Mouse (Mus musculus) megakaryocyte, adult 5-6 weeks (primary cell): ENCODE data around the gene Slfn2. TPM values are rescaled to one million over a fixed set of nuclear protein-coding genes. Genes with fewer than 3 reads are reported as not detected.
"Not testable (repeated sequence)": the region's sequence is repeated elsewhere in the genome, so short reads cannot be mapped to it uniquely, and the experiment has no call there.

Source experiments
- ATAC-seq: 2 replicates; pipeline ENCODE4 v1.8.0; 2016; ENCODE audit warnings: mild to moderate bottlenecking, inconsistent platforms; ENCODE audit not compliant: poor library complexity, severe bottlenecking
- total RNA-seq, 2 experiments: library from RNA; stranded (forward) in 1 of 2; stranded (reverse) in 1 of 2; fragments of 153-499, 151-499 nt in 1 of 2; fragments of 221-1000, 200-1000 nt in 1 of 2; gene quantifications; 2 replicates each; pipeline versions ENCODE4 v1.2.3 to v1.2.4; 2015 to 2017

Gene Slfn2
- total RNA-seq (2015): 344 and 362 TPM in 2 replicates
- total RNA-seq (2017): 890 and 968 TPM in 2 replicates

DNA sequence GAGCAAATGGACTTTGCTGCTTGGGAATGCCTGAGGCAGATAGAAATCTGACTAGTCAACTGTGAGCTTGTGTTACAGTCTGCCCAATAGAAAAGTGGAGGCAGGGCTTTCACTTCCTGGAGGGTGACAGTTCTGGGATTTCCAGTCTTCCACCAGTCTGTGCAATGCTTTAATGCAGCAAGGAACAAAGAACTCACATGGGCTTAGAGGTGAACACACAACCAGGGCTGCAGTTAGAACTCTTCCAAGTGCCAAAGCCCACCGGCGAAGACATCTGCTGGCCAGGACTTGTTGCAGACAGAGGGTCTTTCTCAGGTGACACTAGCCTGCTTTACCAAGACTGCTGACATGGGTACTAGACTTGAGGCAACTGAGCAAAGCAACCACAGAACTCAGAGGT, at the start of gene Slfn2:
Gene Slfn2, plus strand, starts transcription at position 167 of the 400 bp plus-strand sequence.
- ATAC-seq: peak; percentile 41

DNA sequence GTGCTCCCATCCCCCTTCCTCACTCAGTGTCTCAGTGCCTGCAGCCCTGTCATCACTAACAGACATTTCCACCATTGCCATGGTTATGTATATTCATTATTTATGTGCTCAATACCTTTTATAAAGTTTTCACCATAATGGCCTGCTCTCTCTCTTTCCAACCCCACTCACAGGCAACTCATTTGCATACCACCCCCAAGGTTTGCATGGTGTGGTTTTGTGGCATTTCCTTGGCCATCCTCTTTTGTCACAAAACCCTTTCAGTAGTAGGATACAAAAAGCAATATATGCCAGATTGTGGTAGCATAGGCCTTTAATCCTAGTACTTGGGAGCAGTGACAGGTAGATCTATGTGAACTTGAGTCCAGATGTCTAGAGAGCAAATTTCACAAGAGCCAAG, 48.8 kb upstream of the Slfn2 start:
- ATAC-seq: no peak

DNA sequence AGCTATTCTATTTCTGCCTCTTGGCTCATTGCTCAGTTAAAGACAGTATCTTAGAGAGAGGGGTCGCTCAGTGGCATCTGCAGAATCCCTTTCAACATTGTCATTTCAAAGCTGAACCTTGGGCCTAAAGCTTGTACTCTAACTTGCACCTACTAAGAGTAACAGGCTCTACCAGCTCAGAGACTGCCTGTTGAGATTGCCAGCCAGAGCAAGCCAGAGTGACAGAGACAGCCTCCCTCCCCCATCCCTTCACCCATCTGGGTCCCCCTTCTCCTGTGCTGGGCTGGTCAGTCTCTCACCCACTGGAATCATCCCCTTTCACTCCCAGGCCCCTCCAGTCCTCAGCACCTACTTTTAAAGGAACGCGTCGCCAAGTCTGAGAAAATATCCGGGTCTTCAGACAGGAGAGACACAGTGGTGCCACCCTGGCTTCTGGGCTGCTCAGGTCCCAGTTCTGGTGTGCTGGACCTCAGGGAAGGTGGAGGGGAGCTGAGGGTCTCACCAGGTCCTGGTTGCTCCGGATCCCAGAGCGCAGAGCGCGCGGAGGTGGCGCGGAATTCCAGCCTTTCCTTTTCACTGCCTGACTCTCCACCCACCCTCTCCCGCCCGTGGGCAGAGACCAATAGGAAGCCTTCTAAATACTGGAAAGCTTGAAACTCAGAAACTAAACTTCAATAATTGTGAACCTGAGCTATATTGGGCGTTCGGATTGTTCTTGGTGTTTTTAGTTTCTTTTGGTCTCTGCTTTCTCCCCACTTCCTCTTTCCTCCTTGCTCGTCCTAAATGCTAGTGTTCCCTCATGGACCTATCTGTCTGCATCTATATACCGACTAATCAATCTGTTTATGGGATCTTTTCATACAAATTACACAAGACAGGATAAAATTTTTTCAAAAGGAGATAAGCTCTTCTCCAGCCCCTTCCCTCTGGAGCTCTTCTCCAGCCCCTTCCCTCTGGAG, 45.1 kb upstream of the Slfn2 start:
- ATAC-seq: peak; percentile 68

DNA sequence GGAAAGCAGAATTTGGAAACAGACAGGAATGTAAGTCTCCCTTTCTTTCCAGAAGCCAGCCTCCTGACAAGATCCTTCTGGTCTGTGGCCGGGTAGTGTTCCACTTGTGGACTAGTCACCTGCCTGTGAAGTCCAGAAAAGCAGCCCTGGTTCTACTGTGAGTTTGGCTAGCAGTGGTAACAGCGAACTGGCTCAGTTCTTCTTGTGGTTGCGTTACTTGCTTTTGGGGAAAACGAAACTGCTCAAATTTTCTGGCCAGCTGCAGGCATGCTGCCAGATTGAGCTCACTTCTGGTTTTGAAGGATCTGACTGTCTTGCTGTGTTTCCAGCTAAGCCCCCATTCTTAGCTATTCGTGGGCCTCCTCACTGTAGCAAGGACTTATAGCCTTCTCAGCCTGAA, 44.3 kb upstream of the Slfn2 start, which contains the start of gene Slfn8:
Gene Slfn8, minus strand, starts transcription at position 190 of the 400 bp plus-strand sequence.
- peak; percentile 82 for ATAC-seq

DNA sequence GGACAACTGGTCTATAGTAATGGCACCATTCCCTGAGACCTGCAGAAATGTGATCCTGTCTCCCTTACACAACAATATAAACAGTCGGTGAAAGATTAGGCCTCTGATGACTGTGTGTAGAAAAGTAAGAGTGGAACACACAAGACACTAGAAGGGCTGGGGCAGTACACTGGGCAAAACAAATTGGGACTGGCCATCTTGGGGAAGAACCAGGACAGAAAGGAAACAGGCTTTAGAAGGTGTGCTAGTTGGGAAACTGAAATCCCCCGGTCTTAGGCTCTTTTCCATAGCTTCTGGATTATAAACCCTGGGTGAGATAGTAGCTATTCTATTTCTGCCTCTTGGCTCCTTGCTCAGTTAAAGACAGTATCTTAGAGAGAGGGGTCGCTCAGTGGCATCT, 26.2 kb upstream of the Slfn2 start:
- not testable (repeated sequence) for ATAC-seq

DNA sequence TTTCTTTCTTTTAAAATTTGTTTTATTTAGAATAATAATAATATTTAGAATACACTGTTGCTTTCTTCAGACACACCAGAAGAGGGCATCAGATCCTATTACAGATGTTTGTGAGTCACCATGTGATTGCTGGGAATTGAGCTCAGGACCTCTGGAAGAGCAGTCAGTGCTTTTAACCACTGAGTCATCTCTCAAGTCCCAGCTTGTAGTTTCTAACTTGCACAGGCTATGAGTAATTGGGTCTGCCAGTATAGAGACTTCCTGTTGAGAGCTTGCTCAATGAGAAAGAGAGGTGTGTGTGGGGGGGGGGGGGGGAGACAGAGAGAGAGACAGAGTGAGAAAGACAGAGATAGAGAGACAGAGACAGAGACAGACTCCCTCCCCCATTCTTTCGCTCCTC, 25.8 kb upstream of the Slfn2 start:
- peak; percentile 63 for ATAC-seq

DNA sequence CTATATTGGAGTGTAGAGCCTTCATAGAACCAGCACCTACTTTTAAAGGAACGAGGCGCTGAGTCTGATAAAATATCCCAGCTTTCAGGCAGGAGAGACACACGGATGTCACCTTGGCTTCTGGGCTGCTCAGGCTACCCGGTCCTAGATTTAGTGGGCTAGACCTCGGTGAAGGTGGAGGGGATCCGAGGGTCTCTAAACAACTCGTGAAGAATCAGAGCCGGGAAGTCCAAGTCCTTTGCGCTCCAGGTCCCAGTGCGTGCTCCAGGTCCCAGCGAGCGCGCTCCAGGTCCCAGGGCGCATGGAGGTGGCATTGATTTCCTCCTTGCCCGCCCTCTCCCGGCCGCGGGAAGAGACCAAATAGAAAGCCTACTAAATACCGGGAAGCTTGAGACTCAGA, 25.1 kb upstream of the Slfn2 start:
- no peak for ATAC-seq

DNA sequence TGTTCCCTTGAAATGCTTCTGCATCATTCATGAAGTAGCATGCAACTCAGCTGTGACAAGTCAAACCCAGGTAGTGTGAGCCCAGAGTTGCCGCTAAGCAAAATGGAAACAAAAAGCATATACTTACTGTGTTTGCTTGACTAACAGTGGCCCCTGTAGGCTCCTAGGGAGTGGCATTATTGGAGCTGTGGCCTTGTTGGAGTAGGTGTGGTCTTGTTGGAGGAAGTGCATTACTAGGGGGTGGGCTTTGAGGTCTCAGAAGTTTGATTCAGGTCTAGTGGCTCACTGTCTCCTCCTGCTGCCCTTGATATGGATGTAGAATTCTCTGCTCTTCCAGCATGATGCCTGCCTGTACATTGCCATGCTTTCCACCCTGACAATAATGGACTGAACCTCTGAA, 24.6 kb upstream of the Slfn2 start:
- peak; percentile 77 for ATAC-seq

DNA sequence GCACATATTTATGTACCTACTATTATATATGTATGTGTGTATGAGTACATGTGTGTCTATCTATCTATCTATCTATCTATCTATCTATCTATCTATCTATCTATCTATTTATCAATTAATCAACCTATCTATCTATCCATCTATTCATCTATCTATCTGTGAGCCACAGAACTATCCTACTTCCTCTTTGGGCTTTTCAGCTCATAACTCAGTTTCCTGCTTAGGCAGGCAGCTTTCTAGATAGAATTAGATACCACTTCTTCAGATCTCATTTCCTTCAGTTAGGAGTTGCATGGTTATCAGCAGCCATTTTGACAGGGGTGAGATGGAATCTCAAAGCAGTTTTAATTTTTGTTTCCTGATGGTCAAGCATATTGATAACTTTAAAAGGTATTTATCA, 23.9 kb upstream of the Slfn2 start:
- ATAC-seq: no peak

DNA sequence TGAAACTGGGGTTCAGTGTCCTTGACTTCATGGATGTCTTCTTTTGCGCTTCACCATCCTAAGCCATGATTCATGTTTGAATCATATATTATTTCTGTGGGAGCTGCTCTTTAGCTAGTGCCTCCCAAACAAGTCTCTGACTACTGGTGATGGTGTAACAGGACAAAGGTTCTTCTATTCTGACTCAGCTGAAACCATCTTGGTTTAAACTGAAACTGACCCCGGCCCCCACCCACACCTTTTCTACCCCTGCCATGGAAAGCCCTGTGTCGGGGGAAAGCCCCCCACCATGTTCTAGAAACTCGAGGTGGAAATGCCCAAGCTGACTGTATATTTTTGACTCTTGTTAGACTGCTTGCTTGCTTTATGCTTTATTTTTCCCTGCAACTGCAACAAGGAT, 21.0 kb upstream of the Slfn2 start:
- no peak for ATAC-seq

DNA sequence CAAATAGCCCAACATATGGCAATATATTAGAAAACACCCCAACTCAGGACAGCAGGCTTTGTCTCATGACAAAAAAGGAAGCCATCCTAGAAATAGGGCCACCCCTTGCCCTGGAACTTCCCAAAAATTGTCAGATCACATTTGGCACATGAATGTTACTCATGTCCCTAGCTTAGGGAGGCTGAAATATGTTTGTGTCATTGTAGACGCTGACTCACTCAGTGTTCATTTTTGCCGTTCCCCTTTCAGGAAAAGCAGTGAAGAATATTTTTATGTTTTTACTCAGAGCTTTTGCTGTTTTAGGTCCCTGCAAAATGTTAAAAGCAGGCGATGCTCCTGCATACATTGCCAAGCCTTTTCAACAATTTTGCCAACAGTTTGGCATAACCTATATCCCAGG, 19.3 kb upstream of the Slfn2 start:
- ATAC-seq: peak; percentile 60

DNA sequence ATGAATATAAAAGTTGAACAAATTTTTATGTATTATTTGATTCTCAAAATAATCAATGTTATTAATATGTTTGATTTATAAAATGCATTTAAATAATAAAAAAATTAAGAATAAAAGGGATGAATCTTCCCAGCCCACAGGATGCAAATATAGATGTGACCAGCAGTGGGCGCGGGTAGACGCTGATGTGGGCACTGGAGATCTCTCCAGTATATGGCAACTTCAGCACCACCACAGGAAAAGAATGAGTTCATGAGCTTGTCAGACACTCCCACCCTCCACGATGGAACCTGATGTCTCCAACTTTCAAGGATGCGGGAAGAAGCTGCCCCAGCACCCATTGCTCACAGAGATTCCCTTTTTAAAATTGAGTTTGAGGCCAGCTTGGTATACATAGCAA, 7.0 kb upstream of the Slfn2 start:
- peak; percentile 94 for ATAC-seq

DNA sequence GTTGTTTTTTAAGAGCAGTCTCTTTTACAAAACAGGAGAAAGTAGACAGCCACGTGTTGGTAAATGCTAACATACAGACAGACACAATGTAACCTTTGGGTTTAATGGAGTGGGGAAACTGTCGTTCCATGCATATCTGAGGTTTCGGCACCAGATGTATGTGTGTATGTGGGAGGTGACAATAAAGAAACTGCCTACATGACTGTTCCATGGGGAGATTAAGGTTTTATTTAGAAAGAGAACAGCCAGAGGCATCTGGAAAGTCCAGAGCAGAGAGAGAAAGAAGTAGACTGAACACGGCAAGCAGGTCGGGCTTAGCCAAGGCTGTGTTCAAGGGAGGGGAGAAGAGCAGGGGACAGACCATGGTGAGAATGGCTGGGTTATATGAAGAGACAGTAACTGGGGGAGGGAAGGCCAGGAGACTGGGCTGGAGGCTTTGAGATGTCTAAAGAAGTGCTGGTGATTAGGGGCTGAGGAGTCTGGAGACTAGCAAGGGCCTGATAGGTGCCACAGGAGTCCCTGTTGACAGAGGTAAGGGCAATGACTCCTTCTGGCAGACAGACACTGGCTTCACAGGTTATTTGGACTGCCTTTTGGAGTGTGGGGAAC, 4.4 kb upstream of the Slfn2 start:
- ATAC-seq: no peak

DNA sequence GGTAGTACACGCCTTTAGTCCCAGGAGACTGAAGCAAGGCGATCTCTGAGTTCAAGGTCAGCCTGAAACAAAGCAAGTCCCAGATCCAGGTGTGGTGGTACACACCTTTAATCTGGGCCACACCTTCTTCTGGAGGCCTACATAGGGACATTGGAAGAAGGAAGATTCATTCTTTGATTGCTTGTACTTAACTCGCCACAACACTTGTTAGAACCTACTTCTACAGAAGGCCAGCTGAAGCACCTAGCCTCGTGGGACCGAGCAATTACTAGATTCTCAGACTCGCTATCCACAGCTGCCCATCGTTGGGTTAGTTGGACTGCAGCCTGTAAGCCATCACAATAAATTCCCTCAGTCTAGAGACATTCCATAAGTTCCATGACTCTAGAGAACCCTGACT, 3.1 kb upstream of the Slfn2 start:
- no peak for ATAC-seq

DNA sequence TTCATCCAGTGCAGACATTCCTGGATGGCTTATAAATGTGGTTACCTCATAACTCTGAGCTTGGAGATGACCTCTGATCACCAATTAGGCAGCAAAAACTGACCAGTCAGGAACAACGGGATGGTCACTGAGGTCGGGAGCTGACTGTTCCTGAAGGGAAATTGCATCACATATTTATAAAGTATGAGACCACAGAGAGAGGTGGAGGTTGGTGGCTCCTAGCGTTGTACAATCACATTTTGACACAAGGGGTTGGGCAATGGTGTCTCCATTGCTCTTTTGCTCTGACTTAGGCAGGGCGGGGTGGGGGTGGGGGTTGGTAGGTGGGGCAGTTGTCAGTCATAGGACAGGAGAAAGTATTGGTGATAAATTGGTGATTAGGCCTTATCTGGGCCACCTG, 1.8 kb upstream of the Slfn2 start:
- ATAC-seq: peak; percentile 50

DNA sequence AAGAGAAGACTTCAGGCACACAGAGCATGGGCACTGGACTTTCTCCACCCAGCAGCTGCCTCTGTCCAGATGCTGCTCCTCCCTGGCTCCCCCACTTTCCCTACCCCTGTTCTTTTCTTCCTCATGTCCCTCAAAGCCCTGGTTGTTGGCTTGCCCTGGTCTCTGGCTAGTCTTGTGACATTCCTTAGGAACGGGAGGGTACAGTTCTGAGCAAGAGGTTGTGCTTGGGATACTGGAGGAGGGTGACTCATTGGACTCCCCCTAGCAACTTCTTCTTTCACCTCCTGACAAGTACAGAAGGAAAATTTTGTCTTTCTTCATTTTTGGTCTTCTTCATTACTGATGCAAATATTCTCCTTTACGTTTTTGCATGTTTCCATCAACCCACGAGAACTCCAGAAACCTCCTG, 967 bp upstream of the Slfn2 start:
- ATAC-seq: peak; percentile 32

DNA sequence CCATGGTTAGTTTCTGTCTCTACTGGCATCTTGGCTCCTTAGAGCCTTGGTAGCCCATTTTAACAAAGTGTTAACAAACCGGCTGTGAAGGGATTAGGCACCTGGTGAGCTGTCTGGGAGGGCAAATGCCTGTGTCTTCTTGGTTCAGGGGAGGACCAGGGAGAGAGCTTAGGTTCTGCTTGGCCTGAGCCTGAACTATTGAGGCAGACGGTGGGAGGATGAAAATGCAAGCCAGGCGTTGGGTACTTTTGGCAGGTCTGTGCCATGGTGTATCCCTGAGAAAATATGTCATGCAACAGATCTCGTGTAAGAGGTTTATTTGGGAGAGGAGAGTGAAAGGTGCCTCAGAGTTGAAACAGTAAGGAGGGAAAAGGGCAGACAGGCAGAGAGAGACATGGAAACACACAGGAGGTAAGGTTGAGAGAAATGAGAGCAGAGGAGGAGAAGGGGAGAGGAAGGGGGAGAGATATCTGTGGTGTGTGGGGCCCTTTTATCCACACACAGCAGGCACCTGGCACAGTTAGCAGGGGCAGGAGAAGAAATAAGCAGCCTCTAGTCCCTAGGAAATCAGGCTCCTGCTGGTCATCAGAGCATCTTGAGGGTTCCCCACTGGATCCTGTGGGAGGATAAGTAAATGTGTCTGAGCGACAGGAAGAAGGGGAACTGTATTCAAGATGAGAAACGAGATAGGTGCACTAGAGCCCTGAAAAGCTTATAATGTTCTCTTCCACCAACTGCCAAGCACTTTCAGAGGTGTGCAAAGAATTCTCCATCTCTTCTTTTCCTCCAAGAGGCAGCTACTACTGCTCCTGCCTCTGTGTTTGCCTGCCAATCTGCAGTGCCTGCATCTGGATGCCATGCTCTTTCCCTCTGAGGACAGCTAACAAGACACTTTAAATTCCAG, 781 bp downstream of the Slfn2 start:
- no peak for ATAC-seq

DNA sequence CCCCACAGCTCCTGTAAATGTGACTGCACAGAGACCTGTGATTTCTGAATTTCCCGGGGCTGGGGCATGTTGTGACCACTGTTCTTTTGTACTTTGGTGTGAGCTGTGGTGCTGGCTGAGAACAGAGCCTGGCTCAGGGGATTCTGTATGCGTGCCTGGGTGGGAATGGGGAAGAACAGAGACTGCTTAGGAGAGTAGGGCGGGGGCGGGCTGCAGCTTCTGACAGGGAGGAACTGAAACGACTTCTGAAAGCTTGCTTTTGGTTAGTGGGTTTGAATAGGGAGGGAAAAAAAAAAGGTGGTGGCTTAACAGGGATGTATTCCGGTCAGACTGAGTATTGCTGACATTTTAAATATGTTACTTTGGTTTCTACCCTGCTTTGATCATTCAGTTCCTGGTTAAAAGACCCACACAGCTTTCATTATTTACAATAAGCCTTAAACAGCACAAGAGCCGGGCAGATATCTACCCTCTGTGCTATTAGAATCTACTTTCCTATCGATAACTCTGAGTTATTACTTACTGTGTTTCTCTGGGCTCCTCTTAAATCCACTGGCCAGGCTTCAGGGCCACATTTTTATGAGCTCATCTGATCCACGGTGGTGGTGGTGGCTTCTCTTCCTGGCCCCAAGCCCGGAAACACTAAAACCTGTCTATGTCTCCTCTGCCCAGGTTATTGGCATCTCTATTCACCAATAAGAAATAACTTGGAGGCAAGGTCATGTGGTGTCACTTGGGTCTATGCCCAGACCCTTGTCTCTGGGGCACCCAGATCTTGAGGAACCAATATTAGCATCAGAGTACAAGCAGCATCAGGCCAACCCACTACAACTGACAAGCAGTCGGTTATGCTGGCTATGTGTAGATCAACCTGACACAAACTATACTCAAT, 2.0 kb downstream of the Slfn2 start:
- ATAC-seq: peak; percentile 41

DNA sequence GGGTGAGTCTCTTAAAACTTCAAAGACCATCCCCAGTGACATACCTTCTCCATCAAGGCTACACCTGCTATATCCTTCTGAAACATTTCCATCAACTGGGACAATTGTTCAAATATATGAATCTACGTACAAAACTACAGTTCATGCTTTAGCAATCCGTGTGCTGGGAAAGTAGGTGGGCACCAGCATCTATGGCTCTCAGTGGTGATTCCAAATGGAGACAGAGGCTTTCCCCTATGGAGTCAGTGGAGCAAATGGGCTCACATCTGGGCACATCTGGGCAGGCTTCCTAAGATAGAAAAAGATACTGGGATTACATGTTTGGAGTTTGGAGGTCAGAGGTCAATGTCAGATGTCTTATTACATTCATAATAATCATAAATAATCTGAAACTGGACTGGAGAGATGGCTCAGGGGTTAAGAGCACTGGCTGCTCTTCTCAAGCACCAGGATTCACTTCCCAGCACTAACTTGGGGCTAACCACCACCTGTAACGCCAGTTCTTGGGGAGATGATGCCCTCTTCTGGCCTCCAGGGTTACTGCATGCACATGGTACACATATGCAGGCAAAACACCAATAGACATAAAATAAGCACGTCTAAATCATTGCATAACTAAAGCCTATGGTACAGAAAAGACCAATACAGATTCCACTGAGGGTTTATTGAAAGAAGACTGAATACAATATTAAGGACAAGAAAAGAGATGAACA, 3.2 kb downstream of the Slfn2 start:
- ATAC-seq: no peak
